In genomic region chr16:90177425-90177824, GRCm38 (mm10) we compare ENCODE assay signal across 12 mouse cellular contexts. TPM values are rescaled to one million over a fixed set of nuclear protein-coding genes. Genes with fewer than 3 reads are reported as not detected.
DNase-seq lines count a peak whose midpoint lies in the region; ATAC-seq and TF ChIP-seq lines count a peak whose summit lies in the region.
"Had no signal": no experiment of that assay in that cellular context is flagged by ENCODE, and none has a peak within 500 bp of the region (broad histone marks: within the 10 kb centered on the region; RNA-seq: fewer than 3 reads in every experiment).

No protein-coding gene starts in this region.

- H3K9ac ChIP-seq in lung, embryonic 14.5 days = no peak overlapping the region
- H3K9ac ChIP-seq in intestine, embryonic 16.5 days (ENCODE audit: low read depth, low read length) = no peak overlapping the region
- H3K9ac ChIP-seq: hindbrain, embryonic 13.5 days; neural tube, embryonic 12.5 days had no signal

- no peak overlapping the region for H3K27ac ChIP-seq in lung, embryonic 14.5 days (ENCODE audit: low read depth)
- H3K27ac ChIP-seq in bone marrow macrophage, adult 2 months (ENCODE audit: insufficient read depth, low read depth, low read length) = peak overlapping the region; percentile 45
- H3K27ac ChIP-seq in intestine, embryonic 16.5 days (ENCODE audit: low read length) = no peak overlapping the region
- H3K27ac ChIP-seq: hindbrain, embryonic 13.5 days; neural tube, embryonic 12.5 days had no signal

- ATAC-seq in lung, embryonic 14.5 days (ENCODE audit: insufficient read depth) = no peak
- ATAC-seq in intestine, embryonic 16.5 days = no peak
- ATAC-seq: activated CD4-positive, CD25-positive, alpha-beta regulatory T cell, adult 4 months had no signal

- WGBS in lung, embryonic 14.5 days = 56% methylated on average over 8 of the region's 8 CpGs
- WGBS in lung, adult 2 months = 47% methylated on average over 8 of the region's 8 CpGs
- WGBS in intestine, embryonic 16.5 days = 57% methylated on average over 8 of the region's 8 CpGs

- no peaks in the 10 kb centered on the region for H3K36me3 ChIP-seq in lung, embryonic 14.5 days (ENCODE audit: insufficient read depth)
- no peaks in the 10 kb centered on the region for H3K36me3 ChIP-seq in splenic B cell, adult 2 months (ENCODE audit: control insufficient read depth, insufficient read depth, low read length, poor library complexity, severe bottlenecking)
- no peaks in the 10 kb centered on the region for H3K36me3 ChIP-seq in intestine, embryonic 16.5 days (ENCODE audit: control insufficient read depth, insufficient read depth, low read length)
- H3K36me3 ChIP-seq: hindbrain, embryonic 13.5 days; neural tube, embryonic 12.5 days had no signal

- no peaks in the 10 kb centered on the region for H3K27me3 ChIP-seq in lung, embryonic 14.5 days (ENCODE audit: insufficient read depth, low read length)
- H3K27me3 ChIP-seq in splenic B cell, adult 2 months (ENCODE audit: control insufficient read depth, insufficient read depth, low read length, poor library complexity, severe bottlenecking) = no peaks in the 10 kb centered on the region
- H3K27me3 ChIP-seq in intestine, embryonic 16.5 days (replicated peaks; ENCODE audit: control insufficient read depth, insufficient read depth, low read length) = no peaks in the 10 kb centered on the region
- H3K27me3 ChIP-seq: hindbrain, embryonic 13.5 days; neural tube, embryonic 12.5 days had no signal

- no peak overlapping the region for H3K4me2 ChIP-seq in lung, embryonic 14.5 days
- no peak overlapping the region for H3K4me2 ChIP-seq in intestine, embryonic 16.5 days (ENCODE audit: low read depth, low read length)
- H3K4me2 ChIP-seq: hindbrain, embryonic 13.5 days; neural tube, embryonic 12.5 days had no signal

- peak; percentile 35 for DNase-seq in lung, embryonic 14.5 days
- DNase-seq in lung, adult 2 months = no peak
- DNase-seq in lung, postnatal 25 days (ENCODE audit: low spot score) = peak; percentile 48
- DNase-seq in splenic B cell, adult 2 months (ENCODE audit: low read depth, low spot score) = peak; percentile 71
- no peak for DNase-seq in neural tube, embryonic 10.5 days (ENCODE audit: extremely low spot score, low spot score)
- DNase-seq in layer of hippocampus, adult 8-10 months (ENCODE audit: low spot score in 2 of 2) = no peak
- DNase-seq: cerebellum, postnatal 14 days had no signal

- no peak overlapping the region for H3K4me3 ChIP-seq in lung, embryonic 14.5 days (ENCODE audit: low read depth, low read length)
- no peak overlapping the region for H3K4me3 ChIP-seq in lung, adult 2 months (replicated peaks; ENCODE audit: extremely low read depth, low read depth, low read length)
- no peak overlapping the region for H3K4me3 ChIP-seq in bone marrow macrophage, adult 2 months (ENCODE audit: insufficient read depth, low read length)
- no peak overlapping the region for H3K4me3 ChIP-seq in intestine, embryonic 16.5 days (ENCODE audit: low read length)
- H3K4me3 ChIP-seq: hindbrain, embryonic 13.5 days; neural tube, embryonic 12.5 days had no signal

- no peak for TF ChIP-seq POLR2A in lung, adult 2 months (IDR thresholded peaks at IDR 0.05; ENCODE audit: borderline replicate concordance, extremely low read depth, low read depth, low read length)
- TF ChIP-seq POLR2A in bone marrow macrophage, adult 2 months (IDR thresholded peaks at IDR 0.05; ENCODE audit: borderline replicate concordance, low read depth, low read length) = no peak

- no peak for TF ChIP-seq CTCF in lung, embryonic 14.5 days (IDR thresholded peaks at IDR 0.05; ENCODE audit: low read depth)
- TF ChIP-seq CTCF in lung, adult 2 months (IDR thresholded peaks at IDR 0.05; ENCODE audit: insufficient read depth, low read length) = no peak
- no peak for TF ChIP-seq CTCF in bone marrow macrophage, adult 2 months (IDR thresholded peaks at IDR 0.05; ENCODE audit: low read depth, low read length)

- H3K4me1 ChIP-seq in lung, embryonic 14.5 days (ENCODE audit: insufficient read depth) = no peaks in the 10 kb centered on the region
- H3K4me1 ChIP-seq in lung, adult 2 months (ENCODE audit: control insufficient read depth, insufficient read depth, low read length) = no peaks in the 10 kb centered on the region
- H3K4me1 ChIP-seq in bone marrow macrophage, adult 2 months (ENCODE audit: control insufficient read depth, insufficient read depth, low read length) = peaks cover 16% of the 10 kb centered on the region
- 0 out of 2 replicates have a peak, but pooled peaks cover 2% of the 10 kb centered on the region for H3K4me1 ChIP-seq in intestine, embryonic 16.5 days (ENCODE audit: control insufficient read depth, insufficient read depth, low read length)
- H3K4me1 ChIP-seq: neural tube, embryonic 12.5 days had no signal

- no peaks in the 10 kb centered on the region for H3K9me3 ChIP-seq in lung, embryonic 14.5 days (ENCODE audit: low read depth, low read length)
- no peaks in the 10 kb centered on the region for H3K9me3 ChIP-seq in intestine, embryonic 16.5 days (ENCODE audit: control insufficient read depth, low read length)
- H3K9me3 ChIP-seq: hindbrain, embryonic 13.5 days; neural tube, embryonic 12.5 days had no signal

RNA-seq across cellular contexts. Expression of gene Tiam1, which starts 33.9 kb away (rescaled TPM):
- 16.8 and 18.5 TPM in 2 replicates for polyA plus RNA-seq in lung, embryonic 14.5 days (2014; fragmentation: Nextera tagmentation; extraction: Ambion mirVana)
- polyA plus RNA-seq in lung, adult 2 months (2012; rRNA removed) = 7.1 and 14.6 TPM in 2 replicates
- polyA plus RNA-seq in bone marrow macrophage, adult 2 months (2012; ENCODE audit: insufficient read depth, insufficient read length, missing spikeins) = 18.2 and 21.4 TPM in 2 replicates
- polyA plus RNA-seq in intestine, embryonic 16.5 days (2015; fragmentation: Nextera tagmentation; extraction: Ambion mirVana) = 7.4 and 8.1 TPM in 2 replicates
- total RNA-seq in layer of hippocampus, adult 8-10 months (2022) = 100 to 1,000 TPM; 103 to 125 (median 116) TPM

RNA-seq across cellular contexts. Expression of gene Sod1, which starts 43.1 kb away (rescaled TPM):
- 1,316 and 1,360 TPM in 2 replicates for polyA plus RNA-seq in lung, embryonic 14.5 days (2014; fragmentation: Nextera tagmentation; extraction: Ambion mirVana)
- polyA plus RNA-seq in lung, adult 2 months (2012; rRNA removed) = 547 and 549 TPM in 2 replicates
- 892 and 932 TPM in 2 replicates for polyA plus RNA-seq in bone marrow macrophage, adult 2 months (2012; ENCODE audit: insufficient read depth, insufficient read length, missing spikeins)
- polyA plus RNA-seq in intestine, embryonic 16.5 days (2015; fragmentation: Nextera tagmentation; extraction: Ambion mirVana) = 1,142 and 1,262 TPM in 2 replicates
- total RNA-seq in layer of hippocampus, adult 8-10 months (2022) = 100 to 1,000 TPM; 356 to 433 (median 388) TPM

Comparison
In these comparisons a context has a peak if more than half of its experiments do, and no peak if none do; other contexts are left out.
1. DNase-seq: peak in lung, embryonic 14.5 days (single experiment), lung, postnatal 25 days (single experiment) and splenic B cell, adult 2 months (single experiment); none in lung, adult 2 months (single experiment), neural tube, embryonic 10.5 days (single experiment) and layer of hippocampus, adult 8-10 months (0 of 2).